Mouse (Mus musculus): Measurements from ENCODE around the gene Gjc2. TPM values are rescaled to one million over a fixed set of nuclear protein-coding genes. Genes with fewer than 3 reads are reported as not detected.
A peak's percentile ranks its signal among the peaks of the same experiment; 100 is the strongest.

Gene Gjc2
- 0.25 and 0.47 TPM in 2 replicates for polyA plus RNA-seq (2015; fragmentation: Nextera tagmentation; extraction: Ambion mirVana)

- Histone ChIP-seq H3K4me2 (replicated peaks) (no peak within 1 kb of the TSS), H3K27ac (no peak within 1 kb of the TSS), H3K9me3 (no peaks in the 10 kb centered on the region), H3K9ac (no peak within 1 kb of the TSS; the same call in 1 of the 2 replicates), H3K27me3 (peaks cover 42% of the 10 kb centered on the region), H3K4me1 (no peaks in the 10 kb centered on the region), H3K36me3 (peaks cover 44% of the 10 kb centered on the region), H3K4me3 (no peak within 1 kb of the TSS)
- 40% methylated on average over 3 of the region's 3 CpGs for WGBS
- ATAC-seq (ENCODE audit: low FRiP score, low read depth): no peak
Measured at GRCm38 (mm10) chr11:59182864-59183331, at the start of gene Gjc2. Gene Gjc2, minus strand, starts transcription at chr11:59183213.

- Histone ChIP-seq H3K27me3 (0 out of 2 replicates have a peak, but pooled peaks cover 3% of the 10 kb centered on the region), H3K9me3 (no peaks in the 10 kb centered on the region), H3K4me2 (replicated peaks) (no peak overlapping the region), H3K4me1 (peaks cover 8% of the 10 kb centered on the region), H3K36me3 (no peaks in the 10 kb centered on the region), H3K4me3 (no peak overlapping the region), H3K27ac (no peak overlapping the region), H3K9ac (no peak overlapping the region)
- ATAC-seq (ENCODE audit: low FRiP score, low read depth): no peak
- 43% methylated on average over 2 of the region's 2 CpGs for WGBS
Measured at GRCm38 (mm10) chr11:59232797-59233196, 49.8 kb upstream of the Gjc2 start.

- H3K27me3 ChIP-seq: 0 out of 2 replicates have a peak, but pooled peaks cover 3% of the 10 kb centered on the region
- 11% methylated on average over 7 of the region's 7 CpGs for WGBS
- H3K27ac ChIP-seq: no peak overlapping the region
- H3K9me3 ChIP-seq: no peaks in the 10 kb centered on the region
- H3K4me3 ChIP-seq: no peak overlapping the region
- H3K4me2 ChIP-seq (replicated peaks): no peak overlapping the region
- H3K36me3 ChIP-seq: no peaks in the 10 kb centered on the region
- ATAC-seq (ENCODE audit: low FRiP score, low read depth): no peak
- H3K4me1 ChIP-seq: peaks cover 21% of the 10 kb centered on the region
- no peak overlapping the region for H3K9ac ChIP-seq
Measured at GRCm38 (mm10) chr11:59230144-59230760, 47.2 kb upstream of the Gjc2 start.

GRCm38 (mm10) chr11:59228122-59228953 lies 45.3 kb upstream of the Gjc2 start, which contains the start of gene Arf1:
Gene Arf1, minus strand, starts transcription at chr11:59228270.
- H3K9me3 ChIP-seq: no peaks in the 10 kb centered on the region
- peaks cover 8% of the 10 kb centered on the region for H3K36me3 ChIP-seq
- H3K4me3 ChIP-seq: peak within 1 kb of the TSS; percentile 100
- peak; percentile 95 for ATAC-seq (ENCODE audit: low FRiP score, low read depth)
- WGBS: 5% methylated on average over 59 of the region's 59 CpGs
- peak within 1 kb of the TSS; percentile 94 for H3K4me2 ChIP-seq (replicated peaks)
- H3K9ac ChIP-seq: peak within 1 kb of the TSS; percentile 100
- peak within 1 kb of the TSS; percentile 96 for H3K27ac ChIP-seq
- H3K27me3 ChIP-seq: no peaks in the 10 kb centered on the region
- H3K4me1 ChIP-seq: peaks cover 41% of the 10 kb centered on the region

GRCm38 (mm10) chr11:59227604-59228121 lies 44.6 kb upstream of the Gjc2 start:
- Histone ChIP-seq H3K9me3 (no peaks in the 10 kb centered on the region), H3K4me1 (peaks cover 43% of the 10 kb centered on the region), H3K27ac (peak overlapping the region; percentile 96), H3K4me3 (peak overlapping the region; percentile 100), H3K9ac (peak overlapping the region; percentile 100), H3K36me3 (peaks cover 15% of the 10 kb centered on the region), H3K4me2 (replicated peaks) (peak overlapping the region; percentile 94), H3K27me3 (no peaks in the 10 kb centered on the region)
- peak; percentile 85 for ATAC-seq (ENCODE audit: low FRiP score, low read depth)
- 1% methylated on average over 34 of the region's 51 CpGs for WGBS

- Histone ChIP-seq H3K27me3 (no peaks in the 10 kb centered on the region), H3K9ac (peak overlapping the region; percentile 100), H3K4me2 (replicated peaks) (peak overlapping the region; percentile 94), H3K4me1 (peaks cover 43% of the 10 kb centered on the region), H3K27ac (peak overlapping the region; percentile 96; the same call in 1 of the 2 replicates), H3K4me3 (peak overlapping the region; percentile 100), H3K36me3 (peaks cover 16% of the 10 kb centered on the region), H3K9me3 (no peaks in the 10 kb centered on the region)
- ATAC-seq (ENCODE audit: low FRiP score, low read depth): no peak
- 3% methylated on average over 21 of the region's 21 CpGs for WGBS
Measured at GRCm38 (mm10) chr11:59226787-59227603, 44.0 kb upstream of the Gjc2 start.

GRCm38 (mm10) chr11:59226251-59226650 lies 43.2 kb upstream of the Gjc2 start:
- H3K9ac ChIP-seq: peak overlapping the region; percentile 100
- H3K4me3 ChIP-seq: peak overlapping the region; percentile 100
- peaks cover 46% of the 10 kb centered on the region for H3K4me1 ChIP-seq
- 56% methylated on average over 3 of the region's 3 CpGs for WGBS
- H3K27ac ChIP-seq: no peak overlapping the region
- H3K27me3 ChIP-seq: no peaks in the 10 kb centered on the region
- peak overlapping the region; percentile 94 for H3K4me2 ChIP-seq (replicated peaks)
- no peaks in the 10 kb centered on the region for H3K9me3 ChIP-seq
- H3K36me3 ChIP-seq: peaks cover 16% of the 10 kb centered on the region
- no peak for ATAC-seq (ENCODE audit: low FRiP score, low read depth)

- Histone ChIP-seq H3K4me3 (peak overlapping the region; percentile 100), H3K4me1 (peaks cover 46% of the 10 kb centered on the region), H3K9me3 (no peaks in the 10 kb centered on the region), H3K4me2 (replicated peaks) (peak overlapping the region; percentile 94), H3K27me3 (no peaks in the 10 kb centered on the region), H3K27ac (no peak overlapping the region), H3K9ac (peak overlapping the region; percentile 45), H3K36me3 (peaks cover 24% of the 10 kb centered on the region)
- WGBS: 78% methylated on average over 2 of the region's 2 CpGs
- no peak for ATAC-seq (ENCODE audit: low FRiP score, low read depth)
Measured at GRCm38 (mm10) chr11:59225167-59225566, 42.2 kb upstream of the Gjc2 start.

GRCm38 (mm10) chr11:59224470-59224869 lies 41.5 kb upstream of the Gjc2 start:
- Histone ChIP-seq H3K36me3 (peaks cover 29% of the 10 kb centered on the region), H3K4me1 (peaks cover 46% of the 10 kb centered on the region), H3K27ac (no peak overlapping the region), H3K9ac (no peak overlapping the region), H3K4me2 (replicated peaks) (0 out of 2 replicates have a peak overlapping the region, but pooled peaks have one; percentile 5), H3K4me3 (no peak overlapping the region), H3K27me3 (no peaks in the 10 kb centered on the region), H3K9me3 (no peaks in the 10 kb centered on the region)
- WGBS: 74% methylated on average over 2 of the region's 2 CpGs
- no peak for ATAC-seq (ENCODE audit: low FRiP score, low read depth)

GRCm38 (mm10) chr11:59224025-59224424 lies 41.0 kb upstream of the Gjc2 start:
- H3K27ac ChIP-seq: no peak overlapping the region
- no peak overlapping the region for H3K9ac ChIP-seq
- ATAC-seq (ENCODE audit: low FRiP score, low read depth): no peak
- H3K36me3 ChIP-seq: peaks cover 33% of the 10 kb centered on the region
- H3K9me3 ChIP-seq: no peaks in the 10 kb centered on the region
- WGBS: 94% methylated on average over 3 of the region's 3 CpGs
- H3K4me3 ChIP-seq: no peak overlapping the region
- H3K4me1 ChIP-seq: peaks cover 46% of the 10 kb centered on the region
- H3K27me3 ChIP-seq: no peaks in the 10 kb centered on the region
- H3K4me2 ChIP-seq (replicated peaks): 0 out of 2 replicates have a peak overlapping the region, but pooled peaks have one; percentile 5

GRCm38 (mm10) chr11:59222306-59222705 lies 39.3 kb upstream of the Gjc2 start:
- Histone ChIP-seq H3K27me3 (no peaks in the 10 kb centered on the region), H3K36me3 (peaks cover 48% of the 10 kb centered on the region), H3K9me3 (no peaks in the 10 kb centered on the region), H3K4me1 (peaks cover 41% of the 10 kb centered on the region), H3K27ac (no peak overlapping the region), H3K9ac (no peak overlapping the region), H3K4me2 (replicated peaks) (no peak overlapping the region), H3K4me3 (no peak overlapping the region)
- ATAC-seq (ENCODE audit: low FRiP score, low read depth): no peak
- WGBS: 80% methylated on average over 4 of the region's 4 CpGs

All from limb, embryonic 13.5 days (tissue).